Mouse (Mus musculus) bone marrow macrophage, adult 2 months (primary cell): ENCODE results near the gene Gm5767. TPM values are rescaled to one million over a fixed set of nuclear protein-coding genes. Genes with fewer than 3 reads are reported as not detected.
A peak's percentile ranks its signal among the peaks of the same experiment; 100 is the strongest.

Experiments used
- H3K27ac ChIP-seq: 2 replicates; pipeline ENCODE4 v1.5.1; 2012; ENCODE audit warnings: low read depth, low read length; ENCODE audit not compliant: insufficient read depth
- H3K4me1 ChIP-seq: 2 replicates; pipeline ENCODE4 v1.6.1; 2012; ENCODE audit warnings: low read length; ENCODE audit not compliant: control insufficient read depth, insufficient read depth
- H3K4me3 ChIP-seq: 2 replicates; pipeline ENCODE4 v1.5.1; 2012; ENCODE audit warnings: mild to moderate bottlenecking, low read length, moderate library complexity; ENCODE audit not compliant: insufficient read depth
- CTCF ChIP-seq: IDR thresholded peaks from 2 replicates; pipeline ENCODE4 v1.5.1; 2012; ENCODE audit warnings: low read depth, mild to moderate bottlenecking, low read length, moderate library complexity
- POLR2A ChIP-seq: IDR thresholded peaks from 2 replicates; pipeline ENCODE4 v1.6.1; 2012; ENCODE audit warnings: mild to moderate bottlenecking, low read depth, low read length, borderline replicate concordance
- polyA plus RNA-seq: library from polyadenylated mRNA; stranded (reverse); fragments of >200 nt; gene quantifications from 2 replicates; pipeline ENCODE4 v1.2.4, GENCODE M21; 2012; ENCODE audit not compliant: missing spikeins, insufficient read depth, insufficient read length

Gm5767 gene
- polyA plus RNA-seq: not detected in 2 replicates

DNA sequence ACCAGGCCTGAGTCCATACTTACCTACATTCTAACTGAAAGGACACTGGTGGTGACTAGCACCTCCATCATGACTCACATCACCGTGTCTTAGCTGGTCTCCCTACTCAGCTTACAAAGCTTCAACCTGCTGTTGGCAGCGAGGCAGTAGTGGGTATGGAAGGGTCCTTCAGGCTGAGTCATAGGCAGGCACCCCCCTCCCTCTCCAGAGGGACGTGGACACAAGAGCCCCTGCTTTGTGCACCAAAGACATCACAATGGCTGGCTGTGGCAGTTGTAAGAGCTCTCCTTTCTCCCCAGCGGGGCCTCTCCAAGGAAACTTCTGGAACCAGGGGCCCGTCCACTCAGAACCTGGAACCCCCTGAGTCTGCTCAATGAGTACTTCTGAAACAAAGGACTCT, at the start of gene Gm5767:
Gene Gm5767 (plus strand): TSS at position 301 of the 400 bp plus-strand sequence.
- TF ChIP-seq POLR2A (no peak), CTCF (no peak)
- H3K4me1 ChIP-seq: no peaks in the 10 kb centered on the region
- no peak within 1 kb of the TSS for H3K4me3 ChIP-seq
- no peak within 1 kb of the TSS for H3K27ac ChIP-seq

DNA sequence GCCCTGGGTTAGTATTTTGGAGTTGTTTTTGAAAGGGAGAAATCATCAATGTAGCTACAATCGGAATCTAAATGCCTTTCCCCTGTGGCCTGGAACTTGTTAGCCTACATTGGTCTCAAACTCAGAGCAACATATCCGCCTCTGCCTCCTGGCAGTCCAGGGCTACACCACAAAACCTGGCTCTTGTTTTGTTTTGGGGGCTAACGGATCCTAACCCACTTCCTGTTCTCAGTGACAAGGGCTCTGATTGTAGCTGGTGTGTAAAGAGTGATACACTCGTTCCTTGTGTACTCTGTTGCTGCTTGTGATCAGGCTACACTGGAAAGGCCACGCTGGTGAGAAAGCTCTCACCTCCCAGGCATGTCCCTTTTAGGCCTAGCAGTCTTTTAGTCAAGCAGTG, 49.1 kb upstream of the Gm5767 start:
- H3K4me1 ChIP-seq: peaks cover 14% of the 10 kb centered on the region
- H3K4me3 ChIP-seq: no peak overlapping the region
- H3K27ac ChIP-seq: no peak overlapping the region
- TF ChIP-seq CTCF (no peak), POLR2A (no peak)

DNA sequence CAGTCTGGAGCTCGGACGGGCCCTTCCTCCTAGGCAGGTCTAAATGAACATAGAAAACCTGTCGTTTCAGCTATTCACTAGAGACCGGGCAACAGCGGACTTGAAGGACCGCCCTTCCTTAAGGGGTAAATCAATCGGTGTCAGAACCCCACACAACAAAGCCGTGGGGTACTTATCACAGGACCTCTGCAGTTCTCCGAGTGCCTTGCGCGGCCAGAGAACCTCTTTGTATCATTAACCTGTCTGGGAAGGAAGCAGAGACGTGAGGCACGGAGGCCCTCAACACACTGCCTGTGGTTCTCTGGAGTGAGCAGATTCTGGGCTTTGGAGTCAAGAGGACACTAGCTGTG, 43.7 kb upstream of the Gm5767 start:
- peaks cover 17% of the 10 kb centered on the region for H3K4me1 ChIP-seq
- TF ChIP-seq CTCF (no peak), POLR2A (no peak)
- peak overlapping the region; percentile 83 for H3K4me3 ChIP-seq
- H3K27ac ChIP-seq: peak overlapping the region; percentile 89

DNA sequence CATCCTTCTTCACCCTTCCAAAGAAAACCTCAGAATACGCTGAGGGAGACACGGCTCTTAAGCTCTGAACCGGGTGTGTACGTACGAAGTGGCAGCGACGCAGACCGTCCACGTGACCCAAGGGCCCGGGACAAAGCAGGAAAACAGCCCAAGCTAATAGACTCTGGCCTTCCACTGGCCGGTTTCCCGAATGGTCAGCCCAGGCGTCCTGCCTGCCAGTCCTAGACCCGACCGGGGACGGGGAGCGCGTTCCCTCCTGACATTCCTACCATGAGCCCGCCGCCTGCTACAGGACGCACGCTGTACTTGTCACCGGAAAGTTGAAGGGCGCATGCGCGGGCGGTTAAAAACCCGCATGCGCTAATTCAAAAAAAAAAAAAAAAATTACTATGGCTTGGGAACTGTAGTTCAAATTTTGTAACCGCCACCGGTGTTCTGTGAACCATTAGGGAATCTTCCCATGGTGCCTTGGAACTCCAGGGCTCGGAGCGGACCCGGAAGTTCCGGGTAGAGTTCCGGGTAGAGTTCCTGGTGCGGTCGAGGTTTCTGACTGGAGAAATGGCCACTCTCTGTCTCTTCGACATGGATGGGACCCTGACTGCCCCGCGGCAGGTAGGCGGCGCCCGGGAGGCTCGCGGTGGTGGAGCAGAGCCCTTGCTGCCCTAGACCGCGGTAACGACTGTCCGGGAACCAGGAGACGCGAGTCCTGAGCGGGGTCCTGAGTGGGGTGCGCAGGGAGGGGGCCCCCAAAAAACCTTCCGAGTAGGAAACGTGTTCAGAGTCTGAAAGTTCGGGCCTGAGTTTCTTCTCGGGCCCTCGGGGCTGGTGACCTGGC, 43.1 kb upstream of the Gm5767 start, which contains the start of the genes Pmm2 and Tmem186:
Gene Pmm2 (plus strand): TSS at position 458 of the 835 bp plus-strand sequence.
Gene Tmem186 (minus strand): TSS at position 496 of the 835 bp plus-strand sequence.
- TF ChIP-seq POLR2A (no peak), CTCF (no peak)
- Histone ChIP-seq H3K4me3 (peak within 1 kb of the TSS; percentile 83), H3K27ac (peak within 1 kb of the TSS; percentile 89), H3K4me1 (peaks cover 17% of the 10 kb centered on the region)

DNA sequence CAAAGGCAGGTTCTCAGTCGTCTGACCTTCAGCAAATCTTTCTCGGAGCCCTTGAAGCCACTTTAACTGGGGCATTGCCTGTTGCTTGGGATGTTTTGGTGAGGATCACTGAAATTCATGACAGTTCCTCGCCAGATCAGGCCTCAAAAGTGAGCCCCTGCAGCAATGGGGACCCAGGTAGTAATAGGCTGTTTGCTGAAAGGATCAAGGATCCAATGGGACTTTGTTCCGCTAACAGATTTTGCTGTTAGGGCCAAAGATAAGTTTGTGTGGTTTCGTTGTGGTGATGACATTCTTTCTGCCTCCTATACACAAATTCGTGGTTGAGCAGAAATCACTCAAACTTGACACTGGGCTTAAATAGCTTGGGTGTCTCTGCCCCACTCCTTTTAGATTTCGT, 42.4 kb upstream of the Gm5767 start:
- peak overlapping the region; percentile 83 for H3K4me3 ChIP-seq
- peaks cover 17% of the 10 kb centered on the region for H3K4me1 ChIP-seq
- TF ChIP-seq CTCF (0 out of 2 replicates have a peak, but pooled peaks have one; percentile 3), POLR2A (no peak)
- H3K27ac ChIP-seq: peak overlapping the region; percentile 89

DNA sequence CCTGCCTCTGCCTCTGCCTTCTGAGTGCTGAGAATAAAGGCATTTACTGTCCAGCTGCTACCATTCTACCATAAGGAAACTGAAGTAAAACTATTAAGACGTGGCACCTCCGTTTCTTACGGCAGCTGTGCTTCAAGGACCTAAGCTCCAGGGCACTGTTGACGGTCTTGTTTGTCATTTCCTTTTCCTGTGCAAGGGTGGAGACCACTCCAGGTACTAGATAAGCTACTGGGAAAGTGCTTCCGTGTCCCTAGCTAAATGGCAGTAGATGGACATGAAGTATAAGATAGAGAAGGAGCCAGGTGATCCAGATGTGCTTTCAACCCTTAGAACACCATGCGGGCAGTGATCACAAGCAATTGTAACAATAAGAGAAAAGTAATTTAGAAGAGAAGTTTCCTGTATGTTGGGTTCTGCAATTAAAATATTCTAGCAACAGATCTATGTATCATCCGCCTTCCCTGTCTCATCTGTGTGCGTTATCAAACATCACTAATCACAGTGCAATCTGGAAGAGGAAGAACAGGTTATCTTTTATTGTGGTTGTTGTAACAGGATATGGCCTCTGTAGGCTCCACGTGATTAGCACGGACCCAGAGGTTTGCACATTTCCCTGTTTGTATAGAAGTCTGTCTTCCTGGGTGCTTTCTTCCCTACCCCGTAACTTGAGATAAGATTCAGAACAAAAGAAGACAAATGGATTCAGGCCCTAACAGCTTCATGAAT, 40.9 kb upstream of the Gm5767 start:
- no peak for TF ChIP-seq CTCF
- TF ChIP-seq POLR2A: no peak
- H3K4me1 ChIP-seq: peaks cover 13% of the 10 kb centered on the region
- no peak overlapping the region for H3K27ac ChIP-seq
- no peak overlapping the region for H3K4me3 ChIP-seq

DNA sequence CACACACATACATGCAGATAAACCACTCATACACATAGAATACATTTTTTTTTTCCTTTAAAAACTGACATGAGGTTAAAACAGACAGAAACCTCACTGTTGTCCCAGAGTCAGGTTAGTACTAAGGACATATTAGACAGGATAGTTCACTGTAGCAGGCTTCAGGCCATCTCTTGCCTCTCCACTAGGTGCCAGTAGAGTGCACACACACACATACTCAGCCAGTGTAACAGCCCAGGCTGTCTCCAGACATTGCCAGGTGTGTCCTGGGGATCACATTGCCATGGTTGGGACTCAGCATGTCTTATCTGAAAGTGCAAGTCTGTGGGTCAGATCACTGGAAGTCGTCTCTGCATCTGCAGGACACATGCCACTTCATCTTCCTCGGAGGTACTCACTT, 36.7 kb upstream of the Gm5767 start:
- no peak overlapping the region for H3K27ac ChIP-seq
- H3K4me1 ChIP-seq: peaks cover 2% of the 10 kb centered on the region; the same call in 1 of the 2 replicates
- peak; percentile 28; the same call in 1 of the 2 replicates for TF ChIP-seq CTCF
- no peak for TF ChIP-seq POLR2A
- no peak overlapping the region for H3K4me3 ChIP-seq

DNA sequence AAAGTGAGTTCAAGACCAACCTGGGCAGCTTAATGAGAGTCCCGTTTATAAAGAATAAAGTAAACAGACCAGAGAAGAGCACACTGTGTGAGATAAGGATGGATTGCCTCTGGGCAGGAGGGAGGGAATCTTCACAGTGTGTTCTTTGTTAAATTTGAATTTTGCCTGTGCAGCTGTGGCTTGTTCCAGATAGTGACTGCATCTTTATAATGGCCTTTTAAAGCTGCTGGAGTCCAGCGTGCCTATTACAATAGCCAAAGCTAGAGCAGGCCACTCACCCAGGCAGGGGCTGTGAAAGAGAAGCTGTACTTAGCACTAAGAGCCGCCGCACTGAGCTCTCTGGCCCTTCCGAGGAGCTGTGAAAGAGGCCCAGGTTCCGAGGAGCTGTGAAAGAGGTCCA, 35.0 kb upstream of the Gm5767 start:
- Histone ChIP-seq H3K27ac (no peak overlapping the region), H3K4me3 (no peak overlapping the region), H3K4me1 (no peaks in the 10 kb centered on the region)
- TF ChIP-seq POLR2A: no peak
- no peak for TF ChIP-seq CTCF

DNA sequence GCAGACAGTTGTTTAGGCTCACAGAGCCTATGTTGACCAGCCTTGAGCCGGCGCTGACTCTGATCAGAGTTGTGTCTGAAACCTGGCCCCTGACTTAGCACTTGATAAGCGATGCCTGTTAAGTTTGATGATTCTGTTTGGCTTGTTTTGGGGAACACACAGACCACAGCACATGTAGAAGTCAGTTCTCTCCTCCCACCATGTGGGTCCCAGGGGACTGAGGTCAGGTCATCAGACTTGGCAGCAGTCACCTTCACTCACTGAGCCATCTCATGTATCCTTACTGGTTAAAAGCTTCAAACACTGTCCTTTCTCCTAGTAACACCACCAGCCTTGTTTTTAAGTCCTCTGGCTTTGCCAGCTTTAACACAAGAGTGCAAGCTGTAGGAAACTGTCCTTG, 30.6 kb upstream of the Gm5767 start:
- no peak for TF ChIP-seq CTCF
- TF ChIP-seq POLR2A: no peak
- Histone ChIP-seq H3K4me3 (no peak overlapping the region), H3K4me1 (no peaks in the 10 kb centered on the region), H3K27ac (no peak overlapping the region)

DNA sequence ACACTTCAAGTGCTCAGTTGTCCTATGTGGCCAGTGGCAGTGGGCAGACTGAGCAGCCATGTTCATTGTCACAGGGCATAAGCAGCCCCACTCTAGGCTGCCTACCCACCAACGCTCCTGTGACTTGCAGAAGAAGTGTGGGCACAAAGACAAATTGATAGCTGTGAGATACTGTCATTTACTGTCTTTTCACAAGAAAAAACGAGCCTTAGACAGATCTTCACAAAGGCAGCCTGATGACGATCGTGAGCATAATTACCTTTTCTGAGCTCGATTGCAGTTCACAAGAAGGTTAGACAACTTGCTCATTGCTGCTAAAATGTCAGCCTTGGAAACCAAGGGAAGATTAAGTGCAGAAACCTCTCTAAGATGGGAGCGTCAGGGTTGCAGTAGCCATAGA, 25.5 kb upstream of the Gm5767 start:
- H3K4me1 ChIP-seq: no peaks in the 10 kb centered on the region
- H3K27ac ChIP-seq: no peak overlapping the region
- no peak overlapping the region for H3K4me3 ChIP-seq
- TF ChIP-seq POLR2A: no peak
- TF ChIP-seq CTCF: no peak
